Mouse (Mus musculus) skeletal muscle tissue, postnatal 0 days (tissue): ENCODE data around the gene Ankrd33. TPM values are rescaled to one million over a fixed set of nuclear protein-coding genes. Genes with fewer than 3 reads are reported as not detected.

Source experiments
- polyA plus RNA-seq: library from polyadenylated mRNA; unstranded; fragments of >200 nt; fragmentation: Nextera tagmentation; extraction: Ambion mirVana; gene quantifications from 2 replicates; pipeline ENCODE4 v1.2.1, GENCODE M21; 2015

Gene Ankrd33
- not detected in 2 replicates for polyA plus RNA-seq

GRCm38 (mm10) chr15:101115511-101116110, at the start of gene Ankrd33:
Gene Ankrd33 (plus strand): TSS chr15:101115755.

GRCm38 (mm10) chr15:101077813-101078730, 37.5 kb upstream of the Ankrd33 start, which contains the start of gene Fignl2:
Gene Fignl2 (minus strand): TSS chr15:101078567.

GRCm38 (mm10) chr15:101128181-101129089, 12.9 kb downstream of the Ankrd33 start, which contains the start of gene Acvrl1:
Gene Acvrl1 (plus strand): TSS chr15:101128522.

Other genes starting within 250 kb of the Ankrd33 start
- 0.78 and 1.1 TPM in 2 replicates for gene Scn8a, start 245.9 kb upstream of the Ankrd33 start, polyA plus RNA-seq
- 0.29 TPM in 1 of 2 replicates, not detected in the other for gene Gm47841, start 68.4 kb upstream of the Ankrd33 start, polyA plus RNA-seq
- 0.11 and 0.17 TPM in 2 replicates for gene Fignl2, start 37.2 kb upstream of the Ankrd33 start, polyA plus RNA-seq
- 13.5 and 15.6 TPM in 2 replicates for gene Acvrl1, start 12.8 kb downstream of the Ankrd33 start, polyA plus RNA-seq
- 2.9 and 3.0 TPM in 2 replicates for gene Acvr1b, start 58.3 kb downstream of the Ankrd33 start, polyA plus RNA-seq
- 4.2 and 4.8 TPM in 2 replicates for gene Grasp, start 108.4 kb downstream of the Ankrd33 start, polyA plus RNA-seq
- gene Nr4a1, start 138.5 kb downstream of the Ankrd33 start, polyA plus RNA-seq, result 23.0 and 31.2 TPM in 2 replicates
- 47.9 and 48.0 TPM in 2 replicates for gene Atg101, start 168.5 kb downstream of the Ankrd33 start, polyA plus RNA-seq
- gene 6030408B16Rik, start 177.5 kb downstream of the Ankrd33 start, polyA plus RNA-seq, result 0.65 and 0.87 TPM in 2 replicates